Mouse (Mus musculus): Measurements from ENCODE around the gene Rnf40.

DNA sequence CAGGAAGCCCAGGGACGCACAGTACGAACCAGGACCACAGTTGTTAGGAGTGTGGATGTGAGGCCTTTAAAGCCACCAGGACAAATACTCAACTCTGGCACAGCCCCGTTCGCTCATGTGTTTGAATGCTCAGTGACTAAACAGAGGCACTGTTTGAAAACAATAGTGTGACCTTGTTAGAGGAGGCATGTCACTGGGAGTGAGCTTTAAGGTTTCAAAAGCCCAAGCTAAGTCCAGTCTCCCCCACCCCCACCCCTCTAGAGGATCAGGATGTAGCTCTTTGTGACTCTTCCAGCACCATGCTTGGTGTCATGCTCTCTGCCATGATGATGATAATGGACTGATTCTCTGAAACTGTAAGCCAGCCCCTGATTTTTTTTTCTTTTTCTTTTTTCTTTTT is 42.8 kb downstream of the Rnf40 start:
- TF ChIP-seq BHLHE40 (IDR thresholded peaks at IDR 0.05; ENCODE audit: low read depth, low read length) (no peak), CTCF (conservative IDR thresholded peaks at IDR 0.05 in 1 of 2, IDR thresholded peaks at IDR 0.05 in 1 of 2; ENCODE audit: low read depth in 2 of 2, low read length in 2 of 2) (no peak), TCF12 (IDR thresholded peaks at IDR 0.05; ENCODE audit: low read depth, low read length) (no peak)
